Mouse (Mus musculus) lung, adult 2 months (tissue): ENCODE results near the gene Stom.

ENCODE experiments used
- CTCF ChIP-seq: fragments of 200-500 bp; IDR thresholded peaks from 2 replicates; pipeline ENCODE4 v1.5.1; 2011; ENCODE audit warnings: mild to moderate bottlenecking, low read length, control low read depth; ENCODE audit not compliant: insufficient read depth
- POLR2A ChIP-seq: fragments of 200-500 bp; IDR thresholded peaks from 2 replicates; pipeline ENCODE4 v1.6.1; 2011; ENCODE audit warnings: low read depth, mild to moderate bottlenecking, control low read depth, low read length, borderline replicate concordance; ENCODE audit errors: extremely low read depth

DNA sequence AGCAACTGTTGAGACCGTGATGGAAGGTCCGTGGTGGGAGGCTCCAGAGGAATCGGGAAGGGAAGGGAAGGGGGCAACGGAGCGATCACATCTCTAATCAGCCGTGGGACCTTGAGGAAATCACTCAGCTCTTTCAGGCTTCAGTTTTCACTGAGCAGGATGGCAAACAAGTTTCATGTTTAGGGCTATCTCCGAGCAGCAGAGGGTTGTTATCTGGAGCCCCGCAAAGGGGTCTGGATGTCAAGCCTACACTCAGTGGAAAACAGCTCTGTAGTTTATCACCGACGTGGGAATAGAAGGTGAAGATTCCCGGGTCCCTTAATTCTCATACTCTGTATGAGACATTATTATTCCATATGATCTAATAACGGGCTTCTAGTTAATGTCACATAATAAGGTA lies 18.4 kb downstream of the Stom start:
- TF ChIP-seq CTCF (no peak), POLR2A (no peak)
